Mouse (Mus musculus): Measurements from ENCODE around the gene Gm2310.
"Not testable (repeated sequence)": the region's sequence is repeated elsewhere in the genome, so short reads cannot be mapped to it uniquely, and the experiment has no call there.

Gm2310 gene

DNA sequence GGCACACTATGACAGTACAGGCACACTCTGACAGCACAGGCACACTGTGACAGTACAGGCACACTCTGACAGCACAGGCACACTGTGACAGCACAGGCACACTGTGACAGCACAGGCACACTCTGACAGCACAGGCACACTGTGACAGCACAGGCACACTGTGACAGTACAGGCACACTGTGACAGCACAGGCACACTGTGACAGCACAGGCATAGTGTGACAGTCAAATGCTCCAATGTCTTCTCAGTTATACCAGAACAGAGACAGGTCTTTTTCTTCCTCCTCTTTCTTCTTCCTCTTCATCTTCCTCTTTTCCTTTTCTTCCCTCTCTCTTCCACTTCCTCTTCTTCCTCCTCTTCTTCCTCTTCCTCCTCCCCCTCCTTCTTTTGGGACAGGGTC lies at the start of gene Gm2310:
Gene Gm2310 (minus strand): TSS at position 101 of the 400 bp plus-strand sequence.
- not testable (repeated sequence) for DNase-seq

DNA sequence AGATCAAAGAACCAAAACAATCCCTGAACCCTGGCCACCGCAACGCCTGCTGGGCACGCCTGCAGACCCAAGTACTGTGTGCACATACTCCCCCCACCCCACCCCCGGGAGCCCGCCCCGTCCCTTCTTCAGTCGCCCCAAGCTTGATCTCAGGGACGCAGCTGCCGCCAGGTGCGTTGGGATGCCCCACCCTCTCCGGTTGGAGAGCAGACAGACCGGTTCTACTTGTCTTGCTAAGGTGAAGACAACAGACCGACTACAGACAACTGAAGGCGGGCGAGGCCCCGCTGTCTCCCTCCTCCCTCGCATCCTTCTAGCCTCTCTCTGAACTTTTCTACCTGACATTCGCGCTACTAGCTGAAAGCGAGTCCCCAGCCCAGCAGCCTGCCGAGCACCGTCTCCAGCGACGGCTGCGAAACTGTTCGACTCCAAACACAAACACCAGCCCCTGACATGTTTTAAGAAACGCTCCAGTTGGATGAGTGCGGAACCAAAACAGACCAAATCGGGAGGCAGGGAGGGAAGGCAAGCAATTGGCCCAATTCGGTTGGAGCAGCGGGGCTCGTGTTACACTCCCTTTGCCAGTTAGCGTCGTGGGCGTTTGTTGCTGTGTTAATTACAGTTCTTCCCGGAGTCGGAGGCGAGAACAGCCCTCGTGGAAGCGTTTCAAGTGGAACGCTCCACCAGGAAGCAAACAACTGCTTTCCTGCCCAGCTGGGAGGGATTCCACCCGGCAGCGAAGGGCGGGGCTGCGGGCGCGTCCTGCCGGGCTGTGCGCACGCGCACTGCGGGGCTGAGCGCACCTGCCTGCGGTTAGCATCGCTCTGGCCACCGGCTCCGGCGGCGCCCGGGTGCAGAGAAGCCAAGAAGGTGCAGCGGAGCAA lies 49.1 kb upstream of the Gm2310 start:
- peak; percentile 75 for DNase-seq

DNA sequence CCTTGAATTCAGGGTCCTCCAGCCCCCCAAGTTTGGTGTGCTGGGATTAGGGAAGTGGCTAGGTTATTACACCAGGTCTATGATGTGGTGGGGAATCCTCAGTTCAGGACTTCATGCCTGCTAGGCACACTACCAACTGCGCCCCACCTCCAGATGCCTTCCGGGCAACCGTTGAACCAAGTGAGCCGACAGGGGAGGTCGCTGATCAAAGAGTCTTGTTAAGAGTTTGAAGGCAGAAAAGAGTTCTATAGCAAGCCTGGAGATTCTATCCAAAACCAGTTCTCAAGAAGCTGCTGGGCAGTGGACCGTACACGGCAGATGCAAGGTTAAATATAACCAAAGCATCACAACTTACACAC lies 48.5 kb upstream of the Gm2310 start:
- DNase-seq = no peak

DNA sequence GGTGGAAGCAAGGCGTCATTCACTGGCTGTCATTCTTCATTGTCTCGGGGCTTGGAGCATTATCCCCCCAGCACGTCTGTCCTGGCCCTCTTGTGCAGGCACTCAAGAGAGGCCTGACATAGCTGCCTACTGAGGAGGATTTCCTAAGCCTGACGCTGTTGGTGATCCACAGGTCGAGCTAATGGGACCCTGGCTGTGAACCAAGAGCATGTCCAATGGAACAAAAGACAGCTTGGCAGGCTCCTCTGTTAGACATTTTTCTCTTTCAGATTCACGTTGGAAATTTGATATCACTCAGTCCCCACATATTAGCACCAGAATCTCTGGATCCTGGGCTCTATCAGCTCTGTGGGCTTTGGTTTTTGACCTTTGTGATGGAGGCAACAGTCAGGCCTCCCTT lies 45.7 kb upstream of the Gm2310 start:
- DNase-seq = no peak

DNA sequence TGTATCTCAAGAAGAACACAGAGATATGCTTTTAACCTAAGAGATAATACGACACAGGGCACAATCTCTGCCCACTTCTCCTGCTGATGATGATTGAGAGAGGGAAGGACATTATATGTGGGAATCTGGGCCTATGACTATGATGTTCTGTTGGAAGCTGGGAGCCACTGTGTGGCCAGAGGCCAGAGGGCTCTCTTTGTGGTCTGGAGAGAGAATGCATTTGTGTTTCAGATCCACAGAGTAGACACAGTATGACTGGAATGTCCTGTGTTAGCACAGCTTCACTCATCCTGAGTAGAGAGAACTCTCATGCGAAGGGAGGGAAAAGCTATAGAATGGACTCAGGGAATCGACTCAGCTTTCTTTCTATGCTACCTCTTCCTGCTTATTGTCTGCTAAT lies 44.6 kb upstream of the Gm2310 start:
- DNase-seq = no peak

DNA sequence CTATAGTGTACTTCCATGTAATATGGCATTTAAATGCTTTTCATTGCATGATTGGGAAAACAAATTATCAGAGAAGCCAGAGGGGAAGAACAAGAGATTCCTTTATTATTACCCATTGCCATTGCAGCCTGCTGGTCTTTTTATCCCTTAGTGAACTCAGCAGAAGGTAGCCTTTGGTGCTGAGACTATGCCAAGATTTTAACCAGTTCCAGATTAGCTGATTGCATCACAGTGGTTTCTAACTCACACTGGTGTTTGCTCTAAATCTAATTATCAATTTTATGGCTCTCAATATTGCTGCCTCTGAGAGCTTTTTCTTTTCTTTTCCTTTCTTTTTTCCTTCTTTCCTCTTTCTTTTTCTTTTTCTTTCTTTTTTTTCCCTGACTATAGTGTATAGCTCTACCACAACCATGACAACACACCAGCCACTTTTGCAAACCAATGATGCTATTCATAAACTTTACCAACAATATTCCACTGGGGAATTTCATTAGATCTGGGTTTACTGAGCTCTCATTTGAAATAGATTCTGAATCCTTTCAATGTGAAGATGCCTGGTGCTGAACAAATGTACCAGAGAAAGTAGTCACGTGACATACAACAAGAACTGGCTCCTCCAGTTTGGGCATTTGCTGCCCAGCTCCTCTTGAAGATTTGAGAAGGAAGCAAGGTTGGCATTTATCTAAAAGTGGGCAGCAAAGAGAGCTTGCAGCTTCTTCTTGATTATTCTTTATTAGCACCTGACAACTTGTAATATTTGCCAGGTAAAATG lies 43.9 kb upstream of the Gm2310 start:
- no peak for DNase-seq

DNA sequence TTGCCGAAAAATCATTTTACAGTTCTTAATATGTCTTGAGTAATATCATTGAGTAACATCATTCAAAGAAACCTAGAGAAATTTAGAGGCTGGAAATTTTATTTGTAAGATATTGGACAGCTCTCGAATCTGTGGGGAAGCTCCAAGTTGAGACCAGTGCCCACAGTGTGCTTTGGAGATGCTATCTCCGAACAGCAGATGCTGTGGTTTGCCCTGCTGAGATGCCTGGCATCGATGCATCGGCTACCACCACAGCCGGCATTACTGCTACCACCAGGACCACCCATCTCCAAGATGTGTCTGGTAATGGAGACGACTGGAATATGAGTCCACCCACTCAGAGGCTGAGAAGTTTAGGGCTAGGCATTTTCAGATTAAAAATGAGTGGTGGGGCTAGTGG lies 43.0 kb upstream of the Gm2310 start:
- no peak for DNase-seq

DNA sequence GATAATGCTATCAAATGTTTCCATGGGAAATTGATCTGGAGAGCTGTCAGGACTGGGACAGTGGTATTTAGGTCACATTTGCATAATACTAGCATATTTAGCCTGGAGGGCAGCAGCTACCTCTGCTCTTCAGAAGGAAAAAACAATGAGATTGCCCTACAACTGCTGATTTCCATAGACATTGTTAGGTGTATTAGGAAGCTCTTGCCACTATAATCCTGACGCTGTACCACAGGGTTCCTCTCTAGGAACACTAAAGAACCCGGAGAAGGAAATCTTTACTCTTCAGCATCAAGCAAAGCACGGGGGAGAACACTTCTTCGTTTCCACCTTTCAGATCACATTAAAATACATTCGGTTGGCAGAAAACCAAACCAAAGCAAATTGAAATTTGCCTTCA lies 11.4 kb upstream of the Gm2310 start:
- no peak for DNase-seq

DNA sequence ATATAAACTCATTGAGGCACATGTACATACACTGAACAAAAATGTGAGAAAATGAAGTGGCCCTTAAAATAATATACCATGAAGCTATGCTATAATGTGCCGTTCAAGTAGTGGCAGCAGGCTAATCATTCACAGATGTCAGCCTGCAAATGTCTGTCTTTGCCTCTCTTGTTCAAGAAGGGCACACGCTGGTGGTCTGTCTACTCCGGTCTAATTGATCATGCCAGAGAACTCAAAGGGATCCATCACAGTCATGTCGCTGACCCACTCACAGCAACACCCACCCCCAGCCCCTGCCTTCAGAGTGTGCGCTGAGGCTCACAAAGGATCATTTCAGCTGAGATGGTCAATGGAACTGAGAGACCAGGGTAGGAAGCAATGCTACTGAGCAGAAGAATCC lies 6.8 kb downstream of the Gm2310 start:
- no peak for DNase-seq

DNA sequence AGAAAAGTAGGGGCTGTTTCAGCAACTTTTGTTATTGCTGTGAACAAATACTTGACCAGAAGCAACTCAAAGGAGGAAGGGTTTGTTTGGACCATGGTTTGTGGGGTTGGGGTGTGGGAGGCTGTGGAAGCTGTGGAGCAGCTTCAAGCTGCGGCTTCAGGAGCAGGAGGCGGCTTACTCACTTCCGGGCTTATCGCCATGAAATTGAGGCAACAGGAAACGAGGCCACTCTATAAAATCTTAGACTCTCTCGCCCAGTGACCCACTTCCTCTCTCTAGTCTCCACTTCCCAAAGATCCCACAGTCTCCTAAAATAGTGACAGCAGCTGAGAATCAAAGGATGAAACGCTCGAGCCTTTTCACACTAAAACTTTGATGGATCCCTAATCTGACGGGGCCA lies 7.9 kb downstream of the Gm2310 start:
- DNase-seq = no peak

DNA sequence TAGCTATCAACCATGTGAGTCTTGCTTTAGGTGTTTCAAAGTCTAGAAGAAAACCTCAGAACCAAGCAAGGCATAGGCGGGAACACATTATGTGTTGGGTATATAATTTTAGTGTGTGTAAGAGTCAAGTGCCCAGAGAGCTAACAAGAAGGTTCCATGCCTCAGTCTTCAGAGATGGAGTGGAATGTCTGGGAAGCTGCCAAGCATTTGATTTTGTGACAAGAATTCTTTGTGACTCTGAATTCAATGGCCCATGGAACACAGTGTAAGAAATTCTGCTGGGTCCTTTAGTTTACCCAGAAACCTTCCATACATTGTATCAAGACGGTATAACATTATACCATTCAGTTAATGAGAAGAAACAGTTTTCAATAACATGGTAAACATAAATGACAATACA lies 17.3 kb downstream of the Gm2310 start:
- DNase-seq = no peak

DNA sequence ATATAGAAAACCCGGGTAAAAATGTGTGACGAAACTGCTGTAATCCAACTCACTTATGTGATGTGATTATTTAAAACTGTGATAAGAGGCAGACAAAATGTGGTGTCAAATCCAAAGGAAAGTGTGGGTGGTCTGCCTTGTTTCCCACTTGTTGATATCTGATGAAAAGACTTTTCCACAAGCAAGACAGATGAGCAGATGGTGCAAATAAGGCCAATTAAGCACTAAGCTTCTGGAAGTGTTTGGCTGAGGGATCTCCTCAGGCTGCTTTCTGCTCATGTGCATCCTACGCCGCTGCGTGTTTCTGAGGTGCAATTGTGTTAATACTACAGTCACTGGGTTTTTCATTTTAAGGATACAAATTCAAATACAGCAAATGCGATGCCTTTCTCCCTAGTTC lies 34.5 kb downstream of the Gm2310 start:
- DNase-seq = no peak

DNA sequence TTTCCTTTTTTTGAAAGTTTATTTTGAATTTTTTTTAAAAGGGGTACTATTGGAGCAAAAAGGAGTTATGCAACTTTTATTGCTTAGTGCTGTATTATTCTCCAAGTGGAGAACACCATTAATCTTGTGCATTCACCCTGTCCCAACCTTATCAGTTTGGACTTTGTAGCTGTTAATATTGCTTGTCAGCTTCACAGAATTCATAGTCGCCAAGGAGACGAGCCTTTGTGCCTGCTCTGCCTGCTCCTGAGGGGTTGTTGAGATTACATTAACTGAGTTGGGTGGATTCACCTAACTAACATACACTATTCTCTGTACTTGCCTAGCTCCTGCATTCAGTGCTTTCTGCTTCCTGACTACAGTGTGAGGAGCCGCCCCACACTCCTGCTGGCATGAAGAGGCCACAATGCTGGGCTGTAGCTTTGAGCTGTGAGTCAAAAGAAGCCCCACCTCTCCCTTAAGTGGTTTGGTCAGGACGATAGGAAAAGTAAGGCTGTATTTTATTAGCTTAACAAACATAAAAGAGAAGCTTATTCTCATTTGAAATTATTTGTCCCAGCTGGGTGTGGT lies 50.7 kb downstream of the Gm2310 start:
- DNase-seq = no peak
